Mouse (Mus musculus) urinary bladder, adult 2 months (tissue): ENCODE results near the gene Bves. TPM values are rescaled to one million over a fixed set of nuclear protein-coding genes. Genes with fewer than 3 reads are reported as not detected.
"Not testable (repeated sequence)": the region's sequence is repeated elsewhere in the genome, so short reads cannot be mapped to it uniquely, and the experiment has no call there.

ENCODE experiments used
- DNase-seq: peaks from one replicate; pipeline ENCODE4 v3.0.0; 2022; ENCODE audit warnings: low spot score
- polyA plus RNA-seq: library from polyadenylated mRNA; depleted of rRNA; stranded (reverse); fragments of >200 nt; gene quantifications from 2 replicates; pipeline ENCODE4 v1.2.3, GENCODE M21; 2012; rRNA removed

Gene Bves
- polyA plus RNA-seq, 1 experiment: 53.7 TPM

- DNase-seq: not testable (repeated sequence)
These were observed 12.6 kb downstream of the Bves start for GRCm38 (mm10) chr10:45348143-45348542.

DNA sequence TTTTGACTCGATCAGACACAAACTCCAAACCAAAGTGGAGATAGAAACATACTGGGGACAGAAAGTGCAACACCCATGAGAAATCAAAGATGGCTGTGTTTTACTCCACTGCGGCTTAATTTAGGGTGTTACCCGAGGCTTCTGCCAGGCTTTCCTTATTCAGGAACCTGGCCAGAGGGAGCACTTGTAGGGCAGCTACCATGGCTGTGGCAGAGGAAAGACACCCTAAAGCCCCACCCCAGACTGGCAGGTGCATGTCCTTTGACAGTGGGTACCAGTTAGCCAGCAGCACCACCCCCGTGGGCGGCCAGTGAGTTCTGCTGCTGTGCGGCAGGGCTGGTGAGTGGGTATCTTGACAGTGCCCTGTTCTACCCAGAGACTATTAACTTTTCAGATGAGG is 20.5 kb downstream of the Bves start:
- no peak for DNase-seq

- no peak for DNase-seq
These were observed 27.8 kb downstream of the Bves start for GRCm38 (mm10) chr10:45363396-45363795.

- no peak for DNase-seq
These were observed 31.6 kb downstream of the Bves start for GRCm38 (mm10) chr10:45366987-45367705.

GRCm38 (mm10) chr10:45369639-45370038 is 34.1 kb downstream of the Bves start:
- DNase-seq: no peak

- DNase-seq: no peak
These were observed 35.0 kb downstream of the Bves start for GRCm38 (mm10) chr10:45370545-45370944.

- no peak for DNase-seq
These were observed 37.6 kb downstream of the Bves start for GRCm38 (mm10) chr10:45372994-45373692.

DNA sequence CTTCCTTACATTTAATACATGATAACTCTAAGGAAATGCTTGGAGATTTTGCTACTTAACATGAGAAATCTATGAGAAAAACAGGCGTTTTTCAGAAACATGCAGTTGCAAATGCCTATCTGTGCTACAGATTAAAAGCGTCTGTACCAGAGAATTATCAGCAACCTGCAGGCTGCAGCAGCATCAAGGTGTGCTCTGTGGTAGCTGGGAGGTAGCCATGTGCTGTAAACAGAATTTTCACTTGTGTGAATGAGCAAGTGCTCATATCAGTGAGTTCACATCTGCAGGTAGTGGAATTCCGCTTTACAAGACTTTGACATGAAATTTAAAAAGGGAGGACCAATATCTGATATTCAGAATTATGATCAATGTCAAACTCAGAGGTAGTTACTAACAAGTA is 42.7 kb downstream of the Bves start:
- no peak for DNase-seq

- no peak for DNase-seq
These were observed 46.5 kb downstream of the Bves start for GRCm38 (mm10) chr10:45381937-45382636.

DNA sequence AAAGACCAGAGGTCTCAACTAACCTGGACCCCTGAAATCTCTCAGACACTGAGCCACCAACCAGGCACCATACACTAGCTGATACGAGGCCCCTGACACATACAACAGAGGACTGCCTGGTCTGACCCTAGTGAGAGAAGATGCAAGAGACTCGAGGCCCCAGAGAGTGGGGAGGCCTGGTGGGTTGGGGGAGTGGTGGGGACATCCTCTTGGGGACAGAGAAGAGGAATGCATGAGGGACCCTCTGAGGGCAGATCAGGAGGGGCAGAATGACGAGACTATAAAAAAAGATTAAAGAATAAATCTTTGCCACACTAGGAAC is 47.0 kb downstream of the Bves start:
- no peak for DNase-seq

DNA sequence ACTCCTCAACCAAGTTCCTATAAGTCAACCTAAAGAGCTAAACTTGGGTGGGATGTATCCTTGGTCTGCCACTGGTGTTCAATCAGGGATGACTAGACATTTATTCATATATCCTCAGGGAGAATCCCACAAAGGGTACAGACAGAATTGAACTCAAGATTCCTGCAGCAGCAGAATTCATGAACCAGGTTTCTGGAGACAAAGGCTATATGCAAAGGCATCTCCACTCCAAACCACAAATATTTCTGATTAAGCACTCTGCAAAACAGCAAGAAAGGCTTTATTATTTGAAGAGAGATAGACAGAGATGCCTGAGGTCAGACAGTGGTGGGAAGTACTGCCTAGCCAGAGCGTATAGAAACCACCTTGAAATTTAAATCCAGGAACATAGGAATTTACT is 62.6 kb downstream of the Bves start:
- DNase-seq: no peak

DNA sequence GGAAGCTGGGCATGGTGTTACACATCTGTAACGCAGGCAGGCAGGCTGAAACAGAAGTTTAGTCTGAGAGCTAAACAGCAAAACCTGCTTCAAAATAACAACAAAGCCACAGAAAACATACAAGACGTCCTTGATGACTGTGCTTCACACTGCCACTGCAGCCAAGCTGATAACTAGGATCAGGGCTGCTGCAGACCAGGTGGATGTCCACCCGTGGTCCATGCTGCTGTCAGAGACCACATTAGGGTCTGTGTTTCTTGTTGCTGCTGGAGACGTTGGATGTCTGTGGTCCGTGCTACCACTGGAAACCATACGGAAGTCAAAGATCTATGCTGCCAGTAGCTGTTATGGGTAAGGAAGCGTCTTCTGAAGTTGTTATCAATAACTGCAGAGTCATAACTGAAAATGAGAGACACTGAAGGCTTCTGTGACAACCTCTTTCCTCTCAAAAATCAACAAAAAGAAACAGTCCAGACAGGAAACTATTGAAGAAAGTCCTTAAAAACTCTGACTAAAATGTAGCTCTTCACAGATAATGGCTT is 64.2 kb downstream of the Bves start:
- DNase-seq: no peak

GRCm38 (mm10) chr10:45410624-45411341 is 75.2 kb downstream of the Bves start:
- no peak for DNase-seq

DNA sequence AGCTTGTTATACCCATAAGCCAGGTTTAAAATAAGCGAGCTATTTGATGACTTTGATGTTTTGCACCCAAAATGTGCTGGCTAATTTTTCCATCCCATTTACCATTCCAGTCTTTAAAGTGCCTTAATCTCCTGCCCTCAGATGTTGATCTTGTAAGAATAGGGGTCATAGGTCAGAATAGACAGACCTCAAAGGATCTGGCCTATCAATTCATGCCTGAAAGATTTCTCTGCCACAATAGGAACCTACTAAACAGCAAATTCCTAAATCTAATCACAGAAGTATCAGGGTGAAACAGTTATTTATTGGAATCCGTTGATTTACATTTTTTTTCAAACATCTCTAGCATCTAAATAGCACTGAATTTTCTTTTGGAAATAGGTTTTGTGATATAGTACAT is 76.2 kb downstream of the Bves start:
- DNase-seq: no peak

DNA sequence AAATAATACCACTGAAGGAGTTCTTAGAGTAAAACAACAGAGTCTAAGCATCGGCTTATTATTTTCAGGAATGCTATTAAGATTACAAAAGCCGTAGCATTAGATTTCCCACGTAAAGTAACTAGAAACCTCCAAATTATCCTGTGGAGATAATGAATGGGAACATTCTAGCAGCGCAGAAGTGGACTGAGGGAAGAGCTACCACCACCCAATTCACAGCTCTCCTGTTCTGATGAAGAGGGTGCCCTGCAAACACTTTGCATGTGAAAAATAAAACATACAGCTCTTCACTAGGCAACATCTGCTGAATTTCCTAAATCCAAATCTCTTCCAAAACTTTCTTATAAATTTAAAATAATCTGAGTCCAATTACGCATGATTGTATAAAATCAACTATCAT is 76.6 kb downstream of the Bves start:
- DNase-seq: no peak

Other genes starting within 250 kb of the Bves start
- gene Popdc3, start 157.7 kb upstream of the Bves start, polyA plus RNA-seq: 7.4 and 8.1 TPM in 2 replicates
- gene Lin28b, start 150.6 kb downstream of the Bves start, polyA plus RNA-seq: 0.04 and 0.11 TPM in 2 replicates
- gene Hace1, start 242.1 kb downstream of the Bves start, polyA plus RNA-seq: 15.9 and 17.7 TPM in 2 replicates